Mouse (Mus musculus): ENCODE results near the gene Padi4. TPM values are rescaled to one million over a fixed set of nuclear protein-coding genes. Genes with fewer than 3 reads are reported as not detected.

The Padi4 gene
- total and polyA plus RNA-seq, 3 experiments: 0.02 TPM; not detected in 2

- H3K9me3 ChIP-seq (replicated peaks): no peaks in the 10 kb centered on the region
- H3K4me3 ChIP-seq (ENCODE audit: low read depth, low read length): no peak overlapping the region
- H3K27me3 ChIP-seq (ENCODE audit: insufficient read depth, low read length): peaks cover 3% of the 10 kb centered on the region; the same call in 1 of the 2 replicates
- DNase-seq (ENCODE audit: low spot score) (no peak), ATAC-seq (ENCODE audit: extremely low read depth, insufficient number of reproducible peaks, low FRiP score, poor library complexity, severe bottlenecking) (no peak)
- TF ChIP-seq POLR2AphosphoS5 (IDR thresholded peaks at IDR 0.05; ENCODE audit: insufficient replicate concordance, low read depth, low read length) (no peak), CTCF (IDR thresholded peaks at IDR 0.05; ENCODE audit: low read depth, low read length) (no peak), GATA1 (IDR thresholded peaks at IDR 0.05; ENCODE audit: borderline replicate concordance, low read length) (no peak), GATA2 (IDR thresholded peaks at IDR 0.05; ENCODE audit: borderline replicate concordance, low read depth, low read length) (no peak), TAL1 (conservative IDR thresholded peaks at IDR 0.05; ENCODE audit: low read depth, low read length) (no peak)
- H3K36me3 ChIP-seq (replicated peaks): no peaks in the 10 kb centered on the region
- peaks cover 40% of the 10 kb centered on the region for H3K4me1 ChIP-seq (ENCODE audit: insufficient read depth, low read depth, low read length)
Observed at GRCm38 (mm10) chr4:140814241-140815225, 40.5 kb upstream of the Padi4 start.

GRCm38 (mm10) chr4:140813358-140814185, 39.5 kb upstream of the Padi4 start:
- Histone ChIP-seq H3K27me3 (ENCODE audit: insufficient read depth, low read length) (peaks cover 7% of the 10 kb centered on the region; the same call in 1 of the 2 replicates), H3K4me1 (ENCODE audit: insufficient read depth, low read depth, low read length) (peaks cover 40% of the 10 kb centered on the region), H3K9me3 (replicated peaks) (no peaks in the 10 kb centered on the region), H3K36me3 (replicated peaks) (no peaks in the 10 kb centered on the region), H3K4me3 (ENCODE audit: low read depth, low read length) (no peak overlapping the region)
- TF ChIP-seq TAL1 (conservative IDR thresholded peaks at IDR 0.05; ENCODE audit: low read depth, low read length) (no peak), CTCF (IDR thresholded peaks at IDR 0.05; ENCODE audit: low read depth, low read length) (no peak), GATA2 (IDR thresholded peaks at IDR 0.05; ENCODE audit: borderline replicate concordance, low read depth, low read length) (no peak), GATA1 (IDR thresholded peaks at IDR 0.05; ENCODE audit: borderline replicate concordance, low read length) (no peak), POLR2AphosphoS5 (IDR thresholded peaks at IDR 0.05; ENCODE audit: insufficient replicate concordance, low read depth, low read length) (no peak)
- no peak for ATAC-seq (ENCODE audit: extremely low read depth, insufficient number of reproducible peaks, low FRiP score, poor library complexity, severe bottlenecking)
- no peak for DNase-seq (ENCODE audit: low spot score)

- no peaks in the 10 kb centered on the region for H3K36me3 ChIP-seq (replicated peaks)
- no peak for ATAC-seq (ENCODE audit: extremely low read depth, insufficient number of reproducible peaks, low FRiP score, poor library complexity, severe bottlenecking)
- H3K4me3 ChIP-seq (ENCODE audit: low read depth, low read length): no peak overlapping the region
- DNase-seq (ENCODE audit: low spot score): no peak
- H3K4me1 ChIP-seq (ENCODE audit: insufficient read depth, low read depth, low read length): peaks cover 40% of the 10 kb centered on the region
- H3K9me3 ChIP-seq (replicated peaks): no peaks in the 10 kb centered on the region
- peaks cover 10% of the 10 kb centered on the region; the same call in 1 of the 2 replicates for H3K27me3 ChIP-seq (ENCODE audit: insufficient read depth, low read length)
- TF ChIP-seq POLR2AphosphoS5 (IDR thresholded peaks at IDR 0.05; ENCODE audit: insufficient replicate concordance, low read depth, low read length) (no peak), TAL1 (conservative IDR thresholded peaks at IDR 0.05; ENCODE audit: low read depth, low read length) (no peak), CTCF (IDR thresholded peaks at IDR 0.05; ENCODE audit: low read depth, low read length) (no peak), GATA1 (IDR thresholded peaks at IDR 0.05; ENCODE audit: borderline replicate concordance, low read length) (no peak), GATA2 (IDR thresholded peaks at IDR 0.05; ENCODE audit: borderline replicate concordance, low read depth, low read length) (no peak)
Observed at GRCm38 (mm10) chr4:140812609-140813008, 38.6 kb upstream of the Padi4 start.

GRCm38 (mm10) chr4:140812191-140812590, 38.2 kb upstream of the Padi4 start:
- Histone ChIP-seq H3K9me3 (replicated peaks) (no peaks in the 10 kb centered on the region), H3K36me3 (replicated peaks) (no peaks in the 10 kb centered on the region), H3K4me1 (ENCODE audit: insufficient read depth, low read depth, low read length) (peaks cover 40% of the 10 kb centered on the region), H3K4me3 (ENCODE audit: low read depth, low read length) (no peak overlapping the region), H3K27me3 (ENCODE audit: insufficient read depth, low read length) (peaks cover 10% of the 10 kb centered on the region; the same call in 1 of the 2 replicates)
- no peak for TF ChIP-seq GATA2 (IDR thresholded peaks at IDR 0.05; ENCODE audit: borderline replicate concordance, low read depth, low read length)
- DNase-seq (ENCODE audit: low spot score) (no peak), ATAC-seq (ENCODE audit: extremely low read depth, insufficient number of reproducible peaks, low FRiP score, poor library complexity, severe bottlenecking) (no peak)

- Histone ChIP-seq H3K4me3 (ENCODE audit: low read depth, low read length) (no peak within 1 kb of the TSS), H3K9me3 (replicated peaks) (no peaks in the 10 kb centered on the region), H3K4me1 (ENCODE audit: insufficient read depth, low read depth, low read length) (peaks cover 25% of the 10 kb centered on the region), H3K27me3 (ENCODE audit: insufficient read depth, low read length) (peaks cover 15% of the 10 kb centered on the region; the same call in 1 of the 2 replicates), H3K36me3 (replicated peaks) (no peaks in the 10 kb centered on the region)
- ATAC-seq (ENCODE audit: extremely low read depth, insufficient number of reproducible peaks, low FRiP score, poor library complexity, severe bottlenecking) (0 out of 2 replicates have a peak, but pooled peaks have one; percentile 16), DNase-seq (ENCODE audit: low spot score) (no peak)
- TF ChIP-seq POLR2AphosphoS5 (IDR thresholded peaks at IDR 0.05; ENCODE audit: insufficient replicate concordance, low read depth, low read length): no peak
- TF ChIP-seq GATA1 (IDR thresholded peaks at IDR 0.05; ENCODE audit: borderline replicate concordance, low read length): no peak
- TF ChIP-seq GATA2 (IDR thresholded peaks at IDR 0.05; ENCODE audit: borderline replicate concordance, low read depth, low read length): no peak
- TF ChIP-seq TAL1 (conservative IDR thresholded peaks at IDR 0.05; ENCODE audit: low read depth, low read length): no peak
- no peak for TF ChIP-seq CTCF (IDR thresholded peaks at IDR 0.05; ENCODE audit: low read depth, low read length)
Observed at GRCm38 (mm10) chr4:140810458-140811260, 36.6 kb upstream of the Padi4 start, which contains the start of gene Padi3. Padi3 (minus strand) TSS chr4:140810648.

Measured in G1E (cell line).